Mouse (Mus musculus) left cerebral cortex, postnatal 25 days (tissue): ENCODE measurements around the gene Enox1. TPM values are rescaled to one million over a fixed set of nuclear protein-coding genes. Genes with fewer than 3 reads are reported as not detected.
"Not testable (repeated sequence)": the region's sequence is repeated elsewhere in the genome, so short reads cannot be mapped to it uniquely, and the experiment has no call there.

ENCODE experiments used
- DNase-seq, 2 experiments: peaks; one replicate each; pipeline ENCODE4 v3.0.0; 2022; ENCODE audit warnings: low spot score in 2 of 2, mixed read lengths in 1 of 2
- intact Hi-C: fragments of 180-260 bp; cut with DNase I; formaldehyde crosslinking; loops from one replicate; pipeline ENCODE4 v1.15.1; 2025
- total RNA-seq, 2 experiments: library from RNA; stranded (reverse); gene quantifications; 2 replicates each; pipeline ENCODE4 v1.2.3; 2021

The Enox1 gene
- total RNA-seq, 2 experiments from 2014 or later = 57.1 to 60.3 TPM

- intact Hi-C loops = no loop called here
- no peak for DNase-seq
Observed at GRCm38 (mm10) chr14:77533638-77534037, 377.1 kb downstream of the Enox1 start.

DNA sequence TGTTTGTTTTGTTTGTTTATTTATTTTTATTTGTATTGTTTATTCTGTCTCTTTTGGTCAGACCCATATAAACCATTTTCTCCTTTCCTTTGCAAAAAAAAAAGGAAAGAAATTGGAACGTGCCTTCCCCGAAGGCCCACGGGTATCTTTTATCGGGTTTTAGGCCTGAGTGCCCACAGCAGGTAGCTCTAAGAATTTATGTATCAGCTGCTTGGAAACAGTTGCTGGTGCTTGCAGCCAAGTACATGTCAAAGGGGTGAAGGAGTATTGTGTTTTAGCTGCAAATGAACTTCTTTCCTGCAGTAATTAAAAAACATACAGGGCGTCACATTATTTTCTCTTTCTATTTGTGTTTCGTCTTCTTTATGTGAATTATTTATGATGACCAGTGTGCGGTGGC lies 377.6 kb downstream of the Enox1 start:
- intact Hi-C loops = no loop called here
- no peak for DNase-seq

GRCm38 (mm10) chr14:77536592-77536991 lies 380.0 kb downstream of the Enox1 start:
- DNase-seq = peak in 1 of 2 experiments; percentile 58

GRCm38 (mm10) chr14:77539563-77539962 lies 383.0 kb downstream of the Enox1 start:
- intact Hi-C loops, DNase-seq: not testable (repeated sequence)

More at GRCm38 (mm10) chr14:77536592-77536991, 380.0 kb downstream of the Enox1 start:
- intact Hi-C loops = no loop called here

DNA sequence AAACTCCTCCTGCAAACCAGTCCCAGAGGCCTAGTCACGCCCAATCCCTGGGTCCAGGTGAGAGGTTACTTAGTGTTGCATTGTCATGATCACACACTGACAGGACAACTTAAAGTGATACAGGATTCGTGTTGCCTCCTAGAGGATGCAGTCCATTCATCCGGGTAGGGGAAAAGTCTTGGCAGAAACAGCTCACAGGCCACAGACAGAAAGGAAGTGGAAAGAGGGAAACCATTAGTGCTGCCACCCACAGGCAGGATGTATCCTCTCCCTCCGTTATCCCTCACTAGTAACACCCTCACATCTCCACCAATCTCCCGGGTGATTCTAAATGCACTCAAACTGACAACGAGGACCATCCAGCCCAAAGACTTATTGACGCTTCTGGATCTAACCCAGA lies 385.4 kb downstream of the Enox1 start:
- intact Hi-C loops = no loop called here
- no peak for DNase-seq

- DNase-seq = no peak
- intact Hi-C loops = no loop called here
Observed at GRCm38 (mm10) chr14:77546531-77547274, 390.1 kb downstream of the Enox1 start.

GRCm38 (mm10) chr14:77547351-77547750 lies 390.8 kb downstream of the Enox1 start:
- no peak for DNase-seq
- intact Hi-C loops = no loop called here

DNA sequence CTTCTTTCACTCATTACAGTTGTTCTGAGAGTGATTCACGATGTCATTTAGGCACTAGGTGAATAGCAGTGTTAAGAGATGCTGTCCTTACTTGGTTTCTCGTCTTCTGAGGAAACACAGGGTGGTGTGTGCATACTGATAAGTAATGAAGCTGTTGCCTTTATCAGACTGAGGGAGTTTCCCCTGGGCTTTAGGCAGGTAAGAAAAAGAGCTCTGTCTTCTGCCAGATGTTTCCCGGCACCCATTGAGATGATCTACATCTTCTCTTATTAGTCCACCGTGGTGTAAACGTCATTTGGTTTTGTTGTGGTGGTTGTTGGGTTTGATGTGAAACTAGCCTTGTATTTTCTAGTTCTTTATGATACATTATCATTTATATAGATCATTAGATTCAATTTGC lies 392.4 kb downstream of the Enox1 start:
- no peak for DNase-seq
- intact Hi-C loops = no loop called here

DNA sequence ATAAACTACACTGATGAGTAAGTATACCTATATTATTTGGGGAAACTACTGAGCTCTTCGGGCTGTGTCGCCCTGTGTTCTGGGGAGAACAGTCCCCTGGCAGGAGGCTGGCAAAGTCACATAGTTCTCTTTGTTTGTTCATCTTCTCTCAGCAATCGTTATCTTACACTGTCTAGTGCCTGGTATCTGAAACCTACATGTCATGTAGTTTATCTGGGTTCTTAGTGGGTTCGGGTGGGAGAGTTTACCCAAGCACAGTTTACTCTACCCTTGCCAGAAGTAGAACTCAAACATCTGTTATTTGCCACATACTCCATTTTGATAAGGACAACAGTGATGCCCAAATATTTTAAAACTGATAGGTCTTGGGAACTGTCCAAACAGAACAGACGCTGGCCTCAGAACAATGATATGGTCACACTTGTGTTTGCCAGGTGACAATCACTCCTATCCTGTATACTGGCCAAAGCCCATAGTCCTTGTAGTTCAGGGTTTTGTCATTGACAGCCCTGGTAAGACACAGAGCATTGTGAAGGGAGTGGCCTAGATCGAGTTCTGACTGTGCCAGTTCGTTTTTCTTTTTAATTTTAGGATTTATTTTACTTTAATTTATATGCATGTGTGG lies 401.0 kb downstream of the Enox1 start:
- intact Hi-C loops = no loop called here
- DNase-seq = no peak

- intact Hi-C loops = no loop called here
Observed at GRCm38 (mm10) chr14:77558910-77559309, 402.3 kb downstream of the Enox1 start.

DNA sequence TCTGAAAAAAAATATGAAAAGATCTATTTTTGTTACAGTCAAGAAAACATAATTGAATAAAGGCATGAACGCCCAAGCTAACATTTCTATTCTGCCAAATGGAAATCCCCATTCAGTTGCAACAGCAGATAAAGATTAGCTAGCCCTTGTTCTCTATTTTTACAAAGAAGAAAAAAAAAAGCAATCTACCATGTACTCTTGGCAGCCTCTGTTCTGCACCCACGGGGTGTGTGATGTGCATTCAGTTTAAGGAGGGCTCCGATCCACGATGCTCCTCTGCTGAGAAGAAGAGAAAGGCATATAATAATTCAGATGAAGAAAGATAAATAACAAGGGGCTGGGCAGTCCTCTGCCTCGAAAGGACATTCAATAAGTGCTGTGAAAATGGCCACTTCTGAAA lies 403.2 kb downstream of the Enox1 start:
- DNase-seq = peak in 1 of 2 experiments; percentile 66
- intact Hi-C loops = no loop called here

More at GRCm38 (mm10) chr14:77558910-77559309, 402.3 kb downstream of the Enox1 start:
- DNase-seq = no peak

- intact Hi-C loops = no loop called here
- no peak for DNase-seq
Observed at GRCm38 (mm10) chr14:77561808-77562583, 405.4 kb downstream of the Enox1 start.

GRCm38 (mm10) chr14:77563922-77564321 lies 407.4 kb downstream of the Enox1 start:
- no peak for DNase-seq
- intact Hi-C loops = no loop called here

- no peak for DNase-seq
- intact Hi-C loops = no loop called here
Observed at GRCm38 (mm10) chr14:77567120-77567519, 410.6 kb downstream of the Enox1 start.

DNA sequence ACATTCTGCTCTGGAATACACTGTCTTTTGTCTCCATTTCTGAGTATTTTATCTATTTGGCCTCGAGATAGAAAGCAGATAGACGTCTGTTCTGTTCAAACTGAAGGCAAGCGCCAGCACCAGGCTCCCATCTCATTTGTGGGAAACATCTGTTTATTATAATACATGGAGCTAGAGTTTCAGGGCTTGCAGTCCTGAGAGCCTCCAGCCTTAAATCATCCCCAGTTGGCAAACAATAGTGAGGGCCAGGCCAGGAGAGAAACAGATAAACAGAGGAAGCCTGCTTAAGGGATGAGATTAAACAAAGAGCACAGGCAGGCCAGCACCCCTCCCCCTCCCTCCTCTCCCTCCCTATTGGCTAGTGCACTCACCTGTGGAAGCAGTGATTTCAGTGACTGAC lies 417.9 kb downstream of the Enox1 start:
- intact Hi-C loops = no loop called here
- no peak for DNase-seq

DNA sequence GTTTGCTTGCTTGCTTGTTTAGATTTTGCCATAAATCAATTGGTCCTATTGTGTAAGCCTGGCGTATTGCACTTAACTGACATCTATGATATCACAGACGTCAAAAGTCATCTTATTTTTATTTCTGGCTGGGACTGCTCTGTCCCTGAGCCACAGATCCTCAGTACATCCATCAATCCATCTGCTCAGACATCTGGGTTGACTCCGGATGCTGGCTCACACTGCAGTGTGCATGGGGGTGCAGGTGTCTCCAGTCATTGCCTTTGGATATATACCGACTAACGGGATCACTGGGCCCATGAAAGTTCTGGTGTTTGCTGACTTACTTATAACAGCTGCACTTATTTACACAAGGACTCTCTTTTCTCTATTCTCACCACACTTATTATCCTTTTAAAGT lies 419.8 kb downstream of the Enox1 start:
- intact Hi-C loops = no loop called here
- DNase-seq = no peak

- DNase-seq = peak; percentile 24 to 75
- intact Hi-C loops = no loop called here
Observed at GRCm38 (mm10) chr14:77577481-77578251, 421.1 kb downstream of the Enox1 start.

GRCm38 (mm10) chr14:77578355-77578754 lies 421.8 kb downstream of the Enox1 start:
- intact Hi-C loops = no loop called here
- no peak for DNase-seq

DNA sequence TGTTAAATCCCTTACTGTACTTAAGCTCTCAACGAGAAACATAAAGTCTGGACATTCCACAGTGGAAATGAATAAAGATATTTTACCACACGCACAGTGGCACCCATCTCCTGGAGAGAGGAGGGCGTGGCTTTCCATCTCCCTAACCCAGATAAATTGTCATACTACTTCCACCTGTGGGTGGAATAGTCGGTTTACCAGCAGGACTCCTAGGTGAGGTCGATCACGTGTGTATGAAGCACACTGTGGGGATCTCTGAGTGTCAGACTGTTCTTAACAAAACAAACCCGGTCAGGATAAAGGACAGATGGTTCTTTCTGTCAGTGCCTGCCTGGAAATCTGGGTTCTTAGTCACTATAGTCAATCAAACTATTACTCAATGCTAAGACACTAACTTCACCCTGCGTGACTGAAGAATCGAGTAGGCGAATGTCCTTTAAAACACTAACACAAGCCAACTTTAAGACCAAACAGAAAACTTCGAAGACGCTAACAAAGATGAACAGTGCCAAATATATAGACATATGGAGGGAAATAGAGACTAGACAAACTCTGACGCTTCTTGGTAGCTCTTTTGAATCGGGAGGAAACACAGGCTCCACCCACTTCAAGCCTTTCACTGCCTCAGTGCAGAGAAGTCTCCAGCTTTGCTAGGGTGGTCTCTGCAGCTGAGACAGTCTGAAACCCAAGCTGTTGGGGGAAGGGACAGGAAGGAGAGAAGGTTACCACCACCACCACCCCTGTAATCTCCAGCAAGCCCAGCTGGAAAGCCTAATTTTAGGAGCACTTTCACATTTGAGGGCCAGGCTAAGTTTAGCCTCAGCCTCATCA lies 423.8 kb downstream of the Enox1 start:
- DNase-seq = peak; percentile 26 to 58
- intact Hi-C loops = loop anchor here (2.0 kb wide), 1 partner anchor 434 kb away; no protein-coding TSS in a partner anchor
